Mouse (Mus musculus) ES-Bruce4 (cell line): ENCODE data around the gene Cnrip1.

Source experiments
- CTCF ChIP-seq: IDR thresholded peaks from one replicate; pipeline ENCODE4 v1.8.1; 2011; ENCODE audit warnings: low read depth, low read length
- EP300 ChIP-seq: IDR thresholded peaks from 2 replicates; pipeline ENCODE4 v1.6.1; 2011; ENCODE audit warnings: low read depth, low read length; ENCODE audit not compliant: insufficient read depth
- POLR2A ChIP-seq: IDR thresholded peaks from one replicate; pipeline ENCODE4 v1.8.1; 2011; ENCODE audit warnings: low read length; ENCODE audit not compliant: insufficient read depth

GRCm38 (mm10) chr11:17023206-17023605 is 28.2 kb upstream of the Cnrip1 start:
- TF ChIP-seq POLR2A (no peak), CTCF (no peak), EP300 (no peak)
